Mouse (Mus musculus): ENCODE measurements around the gene Top3b.

DNA sequence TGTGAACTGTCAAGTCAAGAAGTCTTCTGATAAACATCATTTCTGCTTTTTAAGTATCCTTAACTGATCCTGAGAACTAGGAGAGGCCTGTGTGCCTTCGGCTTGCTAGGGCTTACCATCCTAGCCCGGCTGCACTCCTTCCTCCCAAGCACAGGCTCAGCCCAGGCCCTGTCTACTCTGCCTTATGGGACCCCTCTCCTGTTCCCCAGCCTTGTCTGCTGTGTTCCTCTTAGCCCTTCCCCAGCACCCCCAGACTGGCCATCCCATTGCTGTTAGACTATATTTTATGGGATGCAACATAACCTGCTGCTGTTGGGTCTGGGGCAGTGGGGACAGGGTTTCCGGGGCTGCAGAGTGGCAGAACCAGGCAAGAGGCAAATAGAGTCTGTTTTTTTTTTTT lies 59.8 kb downstream of the Top3b start:
- TF ChIP-seq CTCF (IDR thresholded peaks at IDR 0.05; ENCODE audit: control insufficient read depth, insufficient read depth, insufficient read length) (no peak), USF1 (IDR thresholded peaks at IDR 0.05; ENCODE audit: low read depth) (no peak), MAX (IDR thresholded peaks at IDR 0.05) (no peak), FOSL1 (IDR thresholded peaks at IDR 0.05; ENCODE audit: insufficient read depth, low read length, poor library complexity, severe bottlenecking) (no peak), MYOD1 (IDR thresholded peaks at IDR 0.05; ENCODE audit: control insufficient read depth, insufficient read length, low read depth) (no peak), MYOG (IDR thresholded peaks at IDR 0.05; ENCODE audit: control insufficient read depth, extremely low read depth, insufficient read length) (no peak), CEBPB (IDR thresholded peaks at IDR 0.05; ENCODE audit: low read depth) (no peak)
